Mouse (Mus musculus) urinary bladder, postnatal 4 days (tissue): ENCODE measurements around the gene Usp34.
"Not testable (repeated sequence)": the region's sequence is repeated elsewhere in the genome, so short reads cannot be mapped to it uniquely, and the experiment has no call there.

Source experiments
- DNase-seq, 2 experiments: peaks; one replicate each; pipeline ENCODE4 v3.0.0; 2021 to 2022; ENCODE audit warnings: low spot score in 2 of 2

Gene Usp34

DNA sequence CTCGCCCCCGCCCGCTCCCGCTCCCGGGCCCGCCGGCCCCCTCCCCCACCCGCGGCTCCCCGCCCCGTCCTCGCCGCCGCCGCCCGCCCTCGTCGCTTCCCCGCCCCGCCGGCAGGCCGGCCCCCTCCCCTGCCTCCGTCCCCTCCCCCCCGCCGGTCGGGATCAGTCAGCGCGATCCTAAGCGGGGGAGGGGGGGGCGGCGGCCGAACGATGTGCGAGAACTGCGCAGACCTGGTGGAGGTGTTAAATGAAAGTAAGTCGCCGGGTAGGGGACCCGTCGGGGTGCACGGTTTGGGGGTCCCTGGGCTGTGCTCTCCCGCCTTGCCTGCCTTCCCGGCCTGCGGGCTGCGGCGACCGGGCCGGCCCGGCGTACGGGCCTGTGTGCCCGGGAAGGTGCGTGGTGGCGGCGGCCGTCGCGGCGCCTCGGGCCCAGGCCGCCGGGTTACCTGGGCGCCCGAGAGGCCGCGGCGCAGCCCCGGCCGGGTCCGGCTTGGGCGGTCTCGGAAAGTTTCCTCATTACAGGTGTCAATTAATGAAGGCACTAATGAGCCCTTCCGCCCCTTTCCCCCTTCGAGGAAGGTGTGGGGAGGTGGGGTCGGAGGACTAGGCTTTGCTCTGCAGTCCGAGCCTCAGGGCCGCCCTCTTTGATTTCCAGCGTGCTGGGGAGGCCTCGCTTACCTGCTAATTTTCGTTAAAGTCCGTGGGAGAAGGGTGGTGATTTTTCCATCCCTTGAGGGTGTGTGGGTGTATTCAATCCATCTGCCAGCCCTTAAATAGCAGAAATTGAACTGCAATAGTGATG lies at the start of gene Usp34:
Gene Usp34 (plus strand): TSS at position 132 of the 802 bp plus-strand sequence.
- DNase-seq: peak; percentile 65 to 70

GRCm38 (mm10) chr11:23259073-23259472 lies 47.6 kb upstream of the Usp34 start:
- DNase-seq: no peak

- DNase-seq: no peak
Measured at GRCm38 (mm10) chr11:23259481-23259880, 47.2 kb upstream of the Usp34 start.

- DNase-seq: no peak
Measured at GRCm38 (mm10) chr11:23260186-23260585, 46.5 kb upstream of the Usp34 start.

DNA sequence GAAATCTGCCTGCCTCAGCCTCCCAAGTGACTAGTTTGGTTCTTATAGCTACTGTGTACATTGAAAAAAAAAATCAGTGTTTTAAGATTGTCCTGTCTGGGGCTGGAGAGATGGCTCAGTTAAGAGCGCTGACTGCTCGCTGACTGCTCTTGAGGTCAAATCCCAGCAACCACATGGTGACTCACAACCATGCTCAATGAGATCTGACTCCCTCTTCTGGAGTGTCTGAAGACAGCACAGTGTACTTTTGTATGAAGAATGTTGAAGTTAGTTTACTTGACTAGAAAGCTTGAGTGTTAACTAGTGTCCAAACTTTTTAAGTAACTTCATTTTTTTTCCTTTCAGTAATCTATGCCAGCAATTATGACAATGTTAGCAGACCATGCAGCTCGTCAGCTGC lies 45.2 kb upstream of the Usp34 start:
- no peak for DNase-seq

GRCm38 (mm10) chr11:23264949-23265348 lies 41.7 kb upstream of the Usp34 start:
- DNase-seq: no peak

DNA sequence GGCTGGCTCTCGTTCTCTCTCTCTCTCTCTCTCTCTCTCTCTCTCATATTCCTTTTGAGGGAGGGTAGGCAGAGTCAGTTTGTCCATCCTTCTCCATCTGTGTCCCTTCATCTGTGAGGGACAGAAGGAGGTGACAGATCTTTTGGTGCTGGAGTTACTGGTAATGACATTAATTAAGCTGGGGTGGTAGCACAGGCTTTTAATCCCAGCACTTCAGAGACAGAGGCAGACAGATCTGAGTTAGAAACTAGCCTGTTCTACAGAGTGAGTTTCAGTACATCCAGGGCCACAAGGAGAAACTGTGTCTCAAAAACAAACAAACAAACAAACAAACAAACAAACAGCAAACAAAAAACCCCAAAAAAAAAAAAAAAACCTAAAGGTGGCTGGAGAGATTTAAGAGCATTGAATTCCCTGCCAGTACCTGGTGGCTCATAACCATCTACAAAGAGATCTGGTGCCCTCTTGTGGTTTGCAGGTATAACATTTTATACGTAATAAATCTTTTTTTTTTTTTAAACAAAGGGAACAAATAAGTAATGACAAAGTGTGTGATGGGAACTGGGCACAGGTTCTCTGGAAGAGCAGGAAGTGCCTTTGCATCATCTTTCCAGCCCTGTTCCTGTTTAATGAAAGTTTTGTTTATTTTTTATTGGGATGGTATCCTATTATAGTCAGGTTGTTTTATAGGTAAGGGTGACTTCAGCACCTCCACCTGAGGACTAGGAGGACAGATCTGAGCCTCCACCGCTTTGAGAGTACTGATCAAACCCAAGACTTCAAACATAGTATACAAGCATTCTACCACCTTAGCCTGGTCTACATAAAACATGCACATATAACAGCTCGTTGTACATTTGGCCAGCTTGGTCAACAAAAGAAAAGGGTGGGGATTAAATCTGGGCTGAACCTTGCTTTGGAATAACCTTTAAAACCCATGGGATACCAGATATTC lies 34.6 kb upstream of the Usp34 start:
- DNase-seq: no peak

- DNase-seq: no peak
Measured at GRCm38 (mm10) chr11:23275780-23276179, 30.9 kb upstream of the Usp34 start.

GRCm38 (mm10) chr11:23284469-23284868 lies 22.2 kb upstream of the Usp34 start:
- DNase-seq: no peak

GRCm38 (mm10) chr11:23288866-23289265 lies 17.8 kb upstream of the Usp34 start:
- not testable (repeated sequence) for DNase-seq

GRCm38 (mm10) chr11:23297379-23297778 lies 9.3 kb upstream of the Usp34 start:
- no peak for DNase-seq

DNA sequence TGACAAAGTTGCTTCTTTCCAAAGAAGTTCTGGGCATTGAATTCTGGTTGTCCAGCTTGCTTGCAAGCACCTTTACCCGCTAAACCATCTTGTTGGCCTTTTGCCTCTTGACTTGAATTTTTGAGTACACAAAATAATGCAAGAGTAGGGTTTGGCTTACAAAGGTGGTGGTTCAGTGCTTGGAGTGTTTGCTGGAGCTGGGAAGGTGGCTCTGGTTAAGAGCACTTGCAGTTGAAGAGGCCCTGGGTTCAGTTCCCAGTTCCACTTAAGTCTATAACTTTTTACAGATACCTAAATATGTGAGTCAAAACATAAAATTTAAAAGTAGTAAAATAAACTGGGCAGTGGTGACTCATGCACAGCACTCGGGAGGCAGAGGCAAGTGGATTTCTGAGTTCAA lies 8.4 kb upstream of the Usp34 start:
- DNase-seq: no peak

GRCm38 (mm10) chr11:23299910-23300309 lies 6.8 kb upstream of the Usp34 start:
- no peak for DNase-seq

GRCm38 (mm10) chr11:23303126-23303525 lies 3.6 kb upstream of the Usp34 start:
- DNase-seq: no peak

DNA sequence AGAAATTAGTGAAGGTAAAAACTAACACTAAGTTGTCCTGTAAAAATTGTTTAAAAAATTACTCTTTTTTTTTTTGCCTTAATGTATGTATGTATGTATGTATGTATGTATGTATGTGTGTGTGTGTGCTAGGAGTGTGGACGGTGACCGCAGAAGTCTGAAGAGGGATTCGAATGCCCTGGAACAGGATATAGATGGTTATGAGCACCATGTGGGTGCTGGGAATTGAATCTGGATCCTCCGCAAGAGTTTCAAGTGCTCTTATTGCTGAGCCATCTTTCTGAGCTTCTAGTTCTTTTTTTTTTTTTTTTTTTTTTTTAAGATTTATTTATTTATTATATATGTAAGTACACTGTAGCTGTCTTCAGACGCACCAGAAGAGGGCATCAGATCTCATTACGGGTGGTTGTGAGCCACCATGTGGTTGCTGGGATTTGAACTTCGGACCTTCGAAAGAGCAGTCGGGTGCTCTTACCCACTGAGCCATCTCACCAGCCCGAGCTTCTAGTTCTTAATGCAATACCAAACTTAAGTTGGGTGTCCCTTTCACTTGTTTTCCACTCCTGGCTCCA lies 1.5 kb upstream of the Usp34 start:
- not testable (repeated sequence) for DNase-seq

DNA sequence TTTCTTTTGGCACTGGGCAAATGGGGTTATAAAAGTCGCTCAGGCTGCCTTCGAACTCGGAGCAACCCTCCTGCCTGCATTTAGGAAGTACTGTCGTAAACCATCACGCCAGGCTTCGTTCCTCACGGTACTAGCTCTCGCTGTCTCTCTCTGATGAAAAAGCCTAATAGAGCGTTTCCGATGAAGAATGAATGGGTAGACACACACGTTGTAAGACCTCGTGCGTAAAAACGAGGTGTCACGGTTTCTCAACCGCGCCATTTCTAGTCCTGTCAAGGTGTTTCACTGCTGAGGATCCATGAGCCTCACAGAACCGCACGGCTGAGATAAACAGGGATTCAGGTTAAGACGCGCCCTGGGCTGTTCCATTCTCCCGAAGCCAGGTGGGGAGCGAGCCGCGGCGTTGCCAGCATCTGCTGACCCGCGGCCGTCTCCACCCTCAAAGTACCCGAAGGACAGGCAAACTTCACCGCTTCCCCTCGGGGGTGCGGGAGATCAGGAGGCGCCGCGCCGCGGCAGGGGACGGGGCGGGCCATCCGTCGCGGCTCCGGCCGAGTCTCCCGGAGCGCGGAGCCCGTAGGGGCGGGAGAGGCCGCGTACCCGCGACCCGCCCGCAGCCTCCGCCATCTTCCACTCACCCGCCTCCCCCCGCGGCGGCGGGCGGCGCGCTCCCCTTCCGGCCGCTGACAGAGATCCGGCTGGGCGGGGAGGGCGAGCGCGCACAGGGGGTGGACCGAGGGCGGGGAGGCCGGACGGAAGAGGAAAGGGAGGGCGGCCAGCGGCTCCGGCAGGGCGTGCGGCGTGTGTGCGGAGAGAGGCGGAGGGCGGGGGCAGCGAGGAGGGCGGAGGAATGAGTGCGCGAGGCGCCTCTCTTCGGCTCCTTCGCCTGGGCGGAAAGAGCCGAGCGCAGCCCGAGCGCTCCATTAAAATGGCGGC lies 754 bp upstream of the Usp34 start:
- DNase-seq: peak; percentile 97 to 98

GRCm38 (mm10) chr11:23307566-23307920 lies 848 bp downstream of the Usp34 start:
- DNase-seq: no peak

DNA sequence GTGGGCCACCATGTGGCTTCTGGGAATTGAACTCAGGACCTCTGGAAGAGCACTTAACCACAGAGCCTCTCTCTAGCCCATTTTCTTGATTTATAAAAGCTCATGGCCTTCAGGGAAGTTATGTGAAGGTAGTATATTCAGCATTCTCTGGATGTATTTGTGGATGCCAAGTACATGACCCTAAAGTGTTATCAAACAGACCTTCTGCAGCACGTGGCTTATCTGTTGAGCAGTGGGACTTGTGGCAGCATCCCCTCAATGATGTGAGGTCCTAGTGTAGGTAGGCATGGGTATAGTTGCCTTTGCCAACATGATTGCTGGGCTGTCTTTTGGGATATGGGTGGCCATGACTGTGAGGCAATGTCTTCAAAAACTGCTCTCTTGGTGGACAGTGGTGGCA lies 6.8 kb downstream of the Usp34 start:
- no peak for DNase-seq

DNA sequence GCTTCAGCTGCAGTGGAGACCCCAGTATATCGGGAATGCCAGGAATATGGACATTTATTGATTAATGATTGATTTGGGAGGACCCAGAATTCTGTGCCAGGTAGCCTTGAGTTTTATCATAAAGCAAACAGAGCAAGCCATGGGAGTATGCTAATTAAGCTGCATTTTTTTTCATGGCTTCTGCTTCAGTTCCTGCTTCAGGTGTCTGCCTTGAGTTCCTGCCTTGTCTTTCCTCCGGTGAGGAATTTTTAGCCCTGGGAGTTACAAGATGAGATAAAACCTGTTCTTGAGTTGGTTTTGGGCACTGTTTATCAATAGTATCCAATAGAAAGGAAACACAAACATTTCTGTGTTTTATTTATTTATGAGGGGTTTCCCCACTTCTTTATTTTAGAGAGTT lies 22.7 kb downstream of the Usp34 start:
- no peak for DNase-seq

- no peak for DNase-seq
Measured at GRCm38 (mm10) chr11:23332136-23332535, 25.4 kb downstream of the Usp34 start.

DNA sequence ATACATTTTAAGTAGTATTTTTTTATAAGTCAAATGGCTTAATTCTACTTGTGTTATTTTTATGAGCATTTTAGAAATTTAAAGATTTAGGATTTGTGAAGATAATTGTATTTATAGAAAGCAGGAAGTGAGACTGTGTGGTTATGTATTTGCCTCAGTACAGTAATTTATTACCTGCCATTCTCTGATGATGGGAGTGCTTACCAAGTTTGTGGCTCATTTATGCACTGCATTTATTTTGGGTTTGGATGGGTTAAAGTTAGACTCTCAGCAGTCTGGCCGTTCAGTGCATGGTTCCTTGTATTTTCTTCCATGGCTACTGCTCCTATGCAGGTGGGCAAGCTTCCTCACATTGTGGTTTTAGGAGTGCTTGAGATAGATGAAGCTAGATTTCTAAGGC lies 28.5 kb downstream of the Usp34 start:
- DNase-seq: no peak
